Mouse (Mus musculus) kidney, postnatal 0 days (tissue): ENCODE results near the gene Supt4a. TPM values are rescaled to one million over a fixed set of nuclear protein-coding genes. Genes with fewer than 3 reads are reported as not detected.
A peak's percentile ranks its signal among the peaks of the same experiment; 100 is the strongest.

ENCODE experiments used
- ATAC-seq: fragments of 200-750 bp; cut with Nextera tagmentation; replicated peaks from 2 replicates; pipeline ENCODE4 v1.8.0; 2017; ENCODE audit warnings: low read depth, moderate number of reproducible peaks, moderate TSS enrichment, moderate library complexity; ENCODE audit not compliant: low FRiP score
- DNase-seq: peaks from one replicate; pipeline ENCODE4 v3.0.0-alpha.2; 2016; ENCODE audit warnings: low spot score
- H3K27ac ChIP-seq: fragments of 300-500 bp; sonication (generic); 2 replicates; pipeline ENCODE4 v1.5.1; 2014; ENCODE audit warnings: mild to moderate bottlenecking
- H3K27me3 ChIP-seq: fragments of 300-500 bp; sonication (generic); 2 replicates; pipeline ENCODE4 v1.6.1; 2014; ENCODE audit warnings: low read length, mixed read lengths; ENCODE audit not compliant: insufficient read depth
- H3K36me3 ChIP-seq: fragments of 300-500 bp; sonication (generic); 2 replicates; pipeline ENCODE4 v1.6.1; 2014; ENCODE audit warnings: low read length, mixed read lengths; ENCODE audit not compliant: insufficient read depth
- H3K4me1 ChIP-seq: fragments of 300-500 bp; sonication (generic); replicated peaks from 2 replicates; pipeline ENCODE4 v1.6.1; 2014; ENCODE audit warnings: antibody characterized with exemption, low read length, mixed read lengths; ENCODE audit not compliant: insufficient read depth
- H3K4me2 ChIP-seq: fragments of 300-500 bp; sonication (generic); 2 replicates; pipeline ENCODE4 v1.6.1; 2014; ENCODE audit warnings: mild to moderate bottlenecking, low read length, moderate library complexity, mixed read lengths
- H3K4me3 ChIP-seq: fragments of 300-500 bp; sonication (generic); replicated peaks from 2 replicates; pipeline ENCODE4 v1.5.1; 2014; ENCODE audit warnings: low read depth, low read length
- H3K9ac ChIP-seq: fragments of 300-500 bp; sonication (generic); 2 replicates; pipeline ENCODE4 v1.6.1; 2014; ENCODE audit warnings: low read depth, low read length
- H3K9me3 ChIP-seq: fragments of 300-500 bp; sonication (generic); replicated peaks from 2 replicates; pipeline ENCODE4 v1.6.1; 2016; ENCODE audit warnings: low read length, inconsistent platforms, mixed read lengths
- CTCF ChIP-seq: IDR thresholded peaks from 2 replicates; pipeline ENCODE4 v1.5.1; 2016; ENCODE audit warnings: antibody characterized with exemption, low read depth, mild to moderate bottlenecking, moderate library complexity
- WGBS: fragments of 180-500 bp; shearing (Covaris S2); extraction: QIAGEN DNeasy Blood & Tissue Kit; methylation state at CpG from one replicate; pipeline ENCODE4 v1.1.7; 2014; 5-methylcytosine and 5-hydroxymethylcytosine counted together
- polyA plus RNA-seq: library from polyadenylated mRNA; unstranded; fragments of >200 nt; fragmentation: Nextera tagmentation; extraction: Ambion mirVana; gene quantifications from 2 replicates; pipeline ENCODE4 v1.2.1, GENCODE M21; 2015

Gene Supt4a
- polyA plus RNA-seq, 1 experiment from 2014 or later = 171 TPM

DNA sequence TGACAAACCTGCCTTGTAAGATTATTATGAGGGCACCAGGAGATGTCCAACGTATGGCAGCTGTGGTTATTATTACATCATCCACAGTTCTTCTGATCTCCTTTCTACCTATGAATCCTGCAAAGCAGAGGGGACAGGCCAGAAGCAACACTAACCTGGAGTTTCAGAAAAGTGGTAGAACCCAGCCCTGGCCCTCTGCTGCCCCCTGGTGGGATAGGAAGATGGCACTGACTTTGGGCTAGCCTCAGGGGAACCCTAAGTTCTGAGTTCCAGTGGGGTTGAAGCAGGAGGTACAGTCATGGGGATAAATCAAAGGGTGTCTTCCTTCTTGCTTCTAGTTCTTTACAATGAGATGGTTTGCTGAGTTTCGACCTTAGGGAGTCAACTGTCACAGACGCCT, 33.6 kb downstream of the Supt4a start:
- no peak overlapping the region for H3K9ac ChIP-seq
- peak; percentile 96 for TF ChIP-seq CTCF
- no peaks in the 10 kb centered on the region for H3K36me3 ChIP-seq
- whole genome bisulfite sequencing = 64% methylated on average over 3 of the region's 3 CpGs
- no peak overlapping the region for H3K4me2 ChIP-seq
- no peak overlapping the region for H3K4me3 ChIP-seq
- no peak for ATAC-seq
- no peak overlapping the region for H3K27ac ChIP-seq
- DNase-seq = peak; percentile 54
- H3K27me3 ChIP-seq = peaks cover 6% of the 10 kb centered on the region; the same call in 1 of the 2 replicates
- no peaks in the 10 kb centered on the region for H3K4me1 ChIP-seq
- no peaks in the 10 kb centered on the region for H3K9me3 ChIP-seq

DNA sequence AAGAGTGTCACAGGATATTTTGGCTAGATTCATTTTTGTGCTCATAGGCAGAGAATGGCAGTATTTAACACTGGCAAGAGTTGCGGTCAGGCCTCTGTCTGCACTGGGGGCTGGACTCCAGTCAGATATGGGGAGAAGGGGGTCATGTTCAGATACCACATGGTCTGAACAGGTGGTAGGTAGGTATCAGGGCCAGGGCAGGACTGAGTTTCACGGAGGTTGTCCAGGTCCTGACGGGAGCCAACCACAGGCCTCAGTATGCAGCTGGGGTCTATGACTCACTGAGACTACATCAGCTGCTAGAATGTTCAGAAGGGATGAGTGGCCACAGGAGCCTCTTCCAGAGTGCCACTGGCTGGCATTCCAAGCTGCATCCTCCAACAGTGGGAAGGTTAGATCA, 35.0 kb downstream of the Supt4a start:
- WGBS = 92% methylated on average over 3 of the region's 3 CpGs

DNA sequence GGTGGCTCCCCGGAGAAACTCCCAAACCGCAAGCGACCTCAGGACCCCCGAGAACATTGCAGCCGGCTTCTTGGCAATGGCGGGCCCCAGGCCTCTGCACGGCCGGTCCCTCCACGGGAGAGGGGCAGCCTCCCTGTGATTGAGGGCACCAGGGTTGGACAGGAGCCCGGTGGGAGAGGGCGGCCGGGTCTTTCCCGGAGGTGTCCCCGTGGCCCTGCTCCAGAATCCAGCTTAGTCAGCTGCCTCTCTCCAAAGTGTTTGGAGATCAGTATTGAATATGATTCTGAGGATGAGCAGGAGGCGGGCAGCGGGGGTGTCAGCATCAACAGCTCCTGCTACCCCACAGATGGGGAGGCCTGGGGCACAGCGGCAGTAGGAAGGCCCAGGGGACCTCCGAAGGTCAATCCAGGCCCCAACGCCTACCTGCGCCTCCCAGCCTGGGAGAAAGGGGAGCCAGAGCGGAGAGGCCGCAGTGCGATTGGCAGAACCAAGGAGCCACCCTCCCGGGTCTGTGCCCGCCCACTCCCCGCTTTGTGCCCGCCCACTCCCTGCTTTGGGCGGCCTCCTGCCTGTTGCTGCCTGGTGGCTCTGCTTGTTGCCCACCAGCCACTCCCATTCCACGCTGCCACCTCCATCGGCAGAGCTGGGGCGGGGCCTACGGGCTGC, 40.9 kb downstream of the Supt4a start:
- peak overlapping the region; percentile 36 for H3K4me3 ChIP-seq
- peak overlapping the region; percentile 57; the same call in 1 of the 2 replicates for H3K27ac ChIP-seq
- ATAC-seq (peak; percentile 88), DNase-seq (peak; percentile 83)
- H3K27me3 ChIP-seq = no peaks in the 10 kb centered on the region
- H3K4me2 ChIP-seq = peak overlapping the region; percentile 76
- H3K36me3 ChIP-seq = no peaks in the 10 kb centered on the region
- H3K9me3 ChIP-seq = no peaks in the 10 kb centered on the region
- peaks cover 11% of the 10 kb centered on the region; the same call in 1 of the 2 replicates for H3K4me1 ChIP-seq
- H3K9ac ChIP-seq = peak overlapping the region; percentile 65
- 2% methylated on average over 25 of the region's 32 CpGs for WGBS
- no peak for TF ChIP-seq CTCF

More for the DNA sequence above, 35.0 kb downstream of the Supt4a start:
- Histone ChIP-seq H3K4me3 (no peak overlapping the region), H3K36me3 (no peaks in the 10 kb centered on the region), H3K27ac (no peak overlapping the region), H3K4me1 (no peaks in the 10 kb centered on the region), H3K9ac (no peak overlapping the region), H3K4me2 (no peak overlapping the region), H3K9me3 (no peaks in the 10 kb centered on the region), H3K27me3 (no peaks in the 10 kb centered on the region)
- ATAC-seq = no peak
- no peak for DNase-seq
- no peak for TF ChIP-seq CTCF

DNA sequence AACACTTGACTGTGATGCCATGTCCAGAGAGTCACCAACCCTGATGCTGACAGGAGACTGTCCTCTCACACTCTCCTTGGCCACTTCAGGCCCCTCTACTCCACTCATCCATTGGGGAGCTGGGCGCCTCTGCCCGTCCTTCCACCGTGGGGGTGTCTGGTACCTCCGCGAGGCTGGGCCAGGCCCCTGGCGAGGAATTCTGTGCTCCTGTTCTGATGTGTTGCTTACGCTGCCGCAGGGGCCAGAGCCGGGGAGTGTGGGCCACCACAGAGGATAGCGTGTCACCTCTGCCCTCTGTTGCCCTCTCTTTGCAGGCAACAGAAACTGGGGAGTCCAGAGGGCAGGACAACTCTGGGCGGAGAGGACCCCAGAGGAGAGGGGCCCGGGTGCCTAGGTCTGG, 41.6 kb downstream of the Supt4a start:
- no peaks in the 10 kb centered on the region for H3K36me3 ChIP-seq
- ATAC-seq = peak; percentile 26
- WGBS = 43% methylated on average over 12 of the region's 12 CpGs
- no peak for DNase-seq
- H3K4me2 ChIP-seq = peak overlapping the region; percentile 76
- no peaks in the 10 kb centered on the region for H3K27me3 ChIP-seq
- no peaks in the 10 kb centered on the region for H3K9me3 ChIP-seq
- TF ChIP-seq CTCF = no peak
- peaks cover 11% of the 10 kb centered on the region; the same call in 1 of the 2 replicates for H3K4me1 ChIP-seq
- no peak overlapping the region for H3K27ac ChIP-seq
- H3K4me3 ChIP-seq = peak overlapping the region; percentile 36; the same call in 1 of the 2 replicates
- H3K9ac ChIP-seq = no peak overlapping the region

DNA sequence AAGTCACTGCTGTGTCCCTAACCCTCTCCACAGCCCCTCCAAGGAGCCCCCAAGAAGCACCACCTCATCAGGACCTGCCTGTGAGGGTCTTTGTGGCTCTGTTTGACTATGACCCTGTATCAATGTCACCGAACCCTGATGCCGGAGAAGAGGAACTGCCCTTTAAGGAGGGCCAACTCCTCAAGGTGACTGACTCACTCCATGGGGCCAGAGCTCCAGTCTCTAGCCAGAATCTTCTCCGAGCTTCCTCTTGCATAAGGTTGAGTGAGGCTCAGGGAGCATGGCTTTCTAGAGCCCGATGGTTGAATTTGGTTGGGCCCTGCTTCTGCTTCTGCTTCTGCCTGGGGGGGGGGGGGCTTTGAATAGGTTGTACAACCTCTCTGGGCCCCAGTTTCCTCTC, 42.0 kb downstream of the Supt4a start:
- no peak overlapping the region for H3K4me2 ChIP-seq
- no peak for TF ChIP-seq CTCF
- H3K9ac ChIP-seq = no peak overlapping the region
- DNase-seq (no peak), ATAC-seq (no peak)
- H3K27me3 ChIP-seq = no peaks in the 10 kb centered on the region
- H3K27ac ChIP-seq = no peak overlapping the region
- H3K4me1 ChIP-seq = peaks cover 11% of the 10 kb centered on the region; the same call in 1 of the 2 replicates
- H3K36me3 ChIP-seq = no peaks in the 10 kb centered on the region
- no peak overlapping the region for H3K4me3 ChIP-seq
- H3K9me3 ChIP-seq = no peaks in the 10 kb centered on the region
- WGBS = 81% methylated on average over 4 of the region's 4 CpGs

DNA sequence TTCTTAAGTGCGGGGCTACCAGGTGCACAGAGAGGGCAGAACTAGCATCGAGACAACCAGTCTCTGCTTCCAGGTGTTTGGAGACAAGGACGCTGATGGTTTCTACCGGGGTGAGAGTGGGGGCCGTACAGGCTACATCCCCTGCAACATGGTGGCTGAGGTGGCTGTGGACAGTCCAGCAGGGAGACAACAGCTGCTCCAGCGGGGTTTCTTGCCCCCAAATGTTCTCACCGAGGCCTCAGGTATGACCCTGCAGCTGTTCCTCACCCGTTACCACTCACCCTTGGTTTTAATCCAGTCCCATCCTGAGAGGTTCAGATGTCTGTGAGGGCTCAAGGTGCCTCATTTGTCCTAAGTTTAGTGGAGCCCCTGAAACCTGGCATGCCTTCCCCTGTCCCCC, 42.8 kb downstream of the Supt4a start:
- Histone ChIP-seq H3K9ac (no peak overlapping the region), H3K4me2 (no peak overlapping the region), H3K27ac (no peak overlapping the region), H3K27me3 (no peaks in the 10 kb centered on the region), H3K4me3 (no peak overlapping the region), H3K4me1 (peaks cover 11% of the 10 kb centered on the region; the same call in 1 of the 2 replicates), H3K9me3 (no peaks in the 10 kb centered on the region), H3K36me3 (no peaks in the 10 kb centered on the region)
- no peak for TF ChIP-seq CTCF
- no peak for ATAC-seq
- 86% methylated on average over 8 of the region's 8 CpGs for WGBS
- DNase-seq = no peak
